Mouse (Mus musculus) limb, embryonic 15.5 days (tissue): Measurements from ENCODE around the gene Evi5l. TPM values are rescaled to one million over a fixed set of nuclear protein-coding genes. Genes with fewer than 3 reads are reported as not detected.

Experiments used
- ATAC-seq: fragments of 200-750 bp; cut with Nextera tagmentation; 2 replicates; pipeline ENCODE4 v1.8.0; 2017; ENCODE audit warnings: low read depth, moderate TSS enrichment; ENCODE audit not compliant: insufficient number of reproducible peaks, low FRiP score, low TSS enrichment
- H3K27ac ChIP-seq: fragments of 300-500 bp; sonication (generic); 2 replicates; pipeline ENCODE4 v1.5.1; 2015; ENCODE audit warnings: moderate library complexity, mild to moderate bottlenecking, inconsistent platforms
- H3K27me3 ChIP-seq: fragments of 300-500 bp; sonication (generic); 2 replicates; pipeline ENCODE4 v1.6.1; 2015; ENCODE audit warnings: inconsistent platforms
- H3K36me3 ChIP-seq: fragments of 300-500 bp; sonication (generic); 2 replicates; pipeline ENCODE4 v1.6.1; 2015; ENCODE audit warnings: inconsistent platforms
- H3K4me1 ChIP-seq: fragments of 300-500 bp; sonication (generic); 2 replicates; pipeline ENCODE4 v1.6.1; 2015; ENCODE audit warnings: inconsistent platforms
- H3K4me2 ChIP-seq: fragments of 300-500 bp; sonication (generic); 2 replicates; pipeline ENCODE4 v1.6.1; 2015; ENCODE audit warnings: mild to moderate bottlenecking, inconsistent platforms
- H3K4me3 ChIP-seq: fragments of 300-500 bp; sonication (generic); 2 replicates; pipeline ENCODE4 v1.5.1; 2015; ENCODE audit warnings: mild to moderate bottlenecking, inconsistent platforms
- H3K9ac ChIP-seq: fragments of 300-500 bp; sonication (generic); 2 replicates; pipeline ENCODE4 v1.6.1; 2015; ENCODE audit warnings: inconsistent platforms
- H3K9me3 ChIP-seq: fragments of 300-500 bp; sonication (generic); 2 replicates; pipeline ENCODE4 v1.6.1; 2016; ENCODE audit warnings: inconsistent platforms
- WGBS: fragments of 180-500 bp; shearing (Covaris S2); methylation state at CpG from one replicate; pipeline ENCODE4 v1.1.7; 2015; 5-methylcytosine and 5-hydroxymethylcytosine counted together
- polyA plus RNA-seq: library from polyadenylated mRNA; unstranded; fragments of >200 nt; fragmentation: Nextera tagmentation; extraction: Ambion mirVana; gene quantifications from 2 replicates; pipeline ENCODE4 v1.2.1, GENCODE M21; 2015

The Evi5l gene
- polyA plus RNA-seq, 1 experiment from 2014 or later = 28.7 TPM

GRCm38 (mm10) chr8:4227919-4228318 is 61.6 kb downstream of the Evi5l start:
- Histone ChIP-seq H3K36me3 (no peaks in the 10 kb centered on the region), H3K9ac (no peak overlapping the region), H3K27ac (no peak overlapping the region), H3K4me3 (no peak overlapping the region), H3K4me2 (no peak overlapping the region), H3K4me1 (peaks cover 10% of the 10 kb centered on the region), H3K9me3 (no peaks in the 10 kb centered on the region), H3K27me3 (peaks cover 26% of the 10 kb centered on the region)
- ATAC-seq = no peak
- 90% methylated on average over 4 of the region's 4 CpGs for WGBS

- Histone ChIP-seq H3K27ac (no peak overlapping the region), H3K9ac (no peak overlapping the region), H3K27me3 (peaks cover 26% of the 10 kb centered on the region), H3K9me3 (no peaks in the 10 kb centered on the region), H3K36me3 (no peaks in the 10 kb centered on the region), H3K4me1 (peaks cover 10% of the 10 kb centered on the region), H3K4me3 (no peak overlapping the region), H3K4me2 (no peak overlapping the region)
- ATAC-seq = no peak
- WGBS = 63% methylated on average over 5 of the region's 5 CpGs
Measured at GRCm38 (mm10) chr8:4229784-4230183, 63.4 kb downstream of the Evi5l start.

- Histone ChIP-seq H3K4me1 (peaks cover 10% of the 10 kb centered on the region), H3K4me2 (no peak overlapping the region), H3K9me3 (no peaks in the 10 kb centered on the region), H3K4me3 (no peak overlapping the region), H3K27ac (no peak overlapping the region), H3K36me3 (no peaks in the 10 kb centered on the region), H3K27me3 (peaks cover 24% of the 10 kb centered on the region), H3K9ac (no peak overlapping the region)
- no peak for ATAC-seq
- WGBS = 43% methylated on average over 10 of the region's 10 CpGs
Measured at GRCm38 (mm10) chr8:4230612-4231351, 64.4 kb downstream of the Evi5l start.

- no peaks in the 10 kb centered on the region for H3K9me3 ChIP-seq
- H3K9ac ChIP-seq = peak overlapping the region; percentile 67
- ATAC-seq = 0 out of 2 replicates have a peak, but pooled peaks have one; percentile 0
- peak overlapping the region; percentile 64 for H3K4me2 ChIP-seq
- H3K4me3 ChIP-seq = peak overlapping the region; percentile 78
- H3K27ac ChIP-seq = peak overlapping the region; percentile 96
- peaks cover 15% of the 10 kb centered on the region for H3K36me3 ChIP-seq
- 21% methylated on average over 15 of the region's 15 CpGs for WGBS
- H3K27me3 ChIP-seq = no peaks in the 10 kb centered on the region
- peaks cover 27% of the 10 kb centered on the region for H3K4me1 ChIP-seq
Measured at GRCm38 (mm10) chr8:4237814-4238433, 71.6 kb downstream of the Evi5l start.

GRCm38 (mm10) chr8:4238434-4239192 is 72.2 kb downstream of the Evi5l start, which contains the start of the genes Map2k7 and Gm49320:
Gene Map2k7 (plus strand): TSS chr8:4238740.
Gene Gm49320 (plus strand): TSS chr8:4238865.
- H3K4me1 ChIP-seq = peaks cover 27% of the 10 kb centered on the region
- no peaks in the 10 kb centered on the region for H3K27me3 ChIP-seq
- H3K36me3 ChIP-seq = peaks cover 22% of the 10 kb centered on the region
- H3K4me3 ChIP-seq = peak within 1 kb of the TSS; percentile 78
- no peaks in the 10 kb centered on the region for H3K9me3 ChIP-seq
- peak within 1 kb of the TSS; percentile 96 for H3K27ac ChIP-seq
- peak within 1 kb of the TSS; percentile 67 for H3K9ac ChIP-seq
- peak within 1 kb of the TSS; percentile 74 for H3K4me2 ChIP-seq
- peak; percentile 93 for ATAC-seq
- WGBS = under 1% methylated on average over 71 of the region's 71 CpGs

- 11% methylated on average over 19 of the region's 19 CpGs for WGBS
- peaks cover 29% of the 10 kb centered on the region for H3K36me3 ChIP-seq
- peak overlapping the region; percentile 78 for H3K4me3 ChIP-seq
- H3K27me3 ChIP-seq = no peaks in the 10 kb centered on the region
- no peaks in the 10 kb centered on the region for H3K9me3 ChIP-seq
- peaks cover 27% of the 10 kb centered on the region for H3K4me1 ChIP-seq
- ATAC-seq = no peak
- peak overlapping the region; percentile 67 for H3K9ac ChIP-seq
- H3K27ac ChIP-seq = peak overlapping the region; percentile 96
- H3K4me2 ChIP-seq = peak overlapping the region; percentile 74
Measured at GRCm38 (mm10) chr8:4239193-4239890, 73.0 kb downstream of the Evi5l start.

GRCm38 (mm10) chr8:4245061-4245460 is 78.7 kb downstream of the Evi5l start:
- Histone ChIP-seq H3K9me3 (no peaks in the 10 kb centered on the region), H3K36me3 (peaks cover 68% of the 10 kb centered on the region), H3K4me3 (no peak overlapping the region), H3K9ac (no peak overlapping the region), H3K4me1 (peaks cover 24% of the 10 kb centered on the region), H3K27me3 (no peaks in the 10 kb centered on the region), H3K27ac (no peak overlapping the region), H3K4me2 (no peak overlapping the region)
- 96% methylated on average over 5 of the region's 5 CpGs for WGBS
- ATAC-seq = no peak

GRCm38 (mm10) chr8:4245737-4246136 is 79.4 kb downstream of the Evi5l start:
- Histone ChIP-seq H3K36me3 (peaks cover 71% of the 10 kb centered on the region), H3K9ac (no peak overlapping the region)
- WGBS = 95% methylated on average over 12 of the region's 13 CpGs

GRCm38 (mm10) chr8:4247241-4247640 is 80.9 kb downstream of the Evi5l start:
- H3K36me3 ChIP-seq = peaks cover 62% of the 10 kb centered on the region
- H3K4me2 ChIP-seq = no peak overlapping the region
- no peaks in the 10 kb centered on the region for H3K27me3 ChIP-seq
- no peak for ATAC-seq
- H3K9ac ChIP-seq = no peak overlapping the region
- WGBS = 93% methylated on average over 8 of the region's 8 CpGs
- no peak overlapping the region for H3K4me3 ChIP-seq
- H3K9me3 ChIP-seq = no peaks in the 10 kb centered on the region
- H3K27ac ChIP-seq = no peak overlapping the region
- peaks cover 18% of the 10 kb centered on the region for H3K4me1 ChIP-seq

More at GRCm38 (mm10) chr8:4245737-4246136, 79.4 kb downstream of the Evi5l start:
- Histone ChIP-seq H3K9me3 (no peaks in the 10 kb centered on the region), H3K4me3 (no peak overlapping the region), H3K4me2 (no peak overlapping the region), H3K27me3 (no peaks in the 10 kb centered on the region), H3K27ac (no peak overlapping the region), H3K4me1 (peaks cover 23% of the 10 kb centered on the region)
- no peak for ATAC-seq

- H3K9ac ChIP-seq = no peak within 1 kb of the TSS
- H3K9me3 ChIP-seq = no peaks in the 10 kb centered on the region
- peaks cover 54% of the 10 kb centered on the region for H3K36me3 ChIP-seq
- H3K4me3 ChIP-seq = no peak within 1 kb of the TSS
- no peak for ATAC-seq
- no peaks in the 10 kb centered on the region for H3K27me3 ChIP-seq
- 86% methylated on average over 15 of the region's 15 CpGs for WGBS
- peaks cover 23% of the 10 kb centered on the region for H3K4me1 ChIP-seq
- H3K27ac ChIP-seq = no peak within 1 kb of the TSS
- no peak within 1 kb of the TSS for H3K4me2 ChIP-seq
Measured at GRCm38 (mm10) chr8:4247951-4248540, 81.7 kb downstream of the Evi5l start, which contains the start of gene Tgfbr3l. Gene Tgfbr3l (plus strand): TSS chr8:4248214.

GRCm38 (mm10) chr8:4249213-4249612 is 82.8 kb downstream of the Evi5l start:
- no peak overlapping the region for H3K4me3 ChIP-seq
- no peak overlapping the region for H3K9ac ChIP-seq
- H3K9me3 ChIP-seq = no peaks in the 10 kb centered on the region
- H3K4me1 ChIP-seq = peaks cover 31% of the 10 kb centered on the region
- no peak overlapping the region for H3K4me2 ChIP-seq
- WGBS = 22% methylated on average over 29 of the region's 29 CpGs
- no peaks in the 10 kb centered on the region for H3K27me3 ChIP-seq
- no peak overlapping the region for H3K27ac ChIP-seq
- no peak for ATAC-seq
- H3K36me3 ChIP-seq = peaks cover 42% of the 10 kb centered on the region
